Mouse (Mus musculus) cerebral cortex, adult 2 months (tissue): ENCODE data around the gene Schip1.

Experiments
- WGBS: fragments of 180-500 bp; shearing (Covaris S2); methylation state at CpG from one replicate; pipeline ENCODE4 v1.1.7; 2018; 5-methylcytosine and 5-hydroxymethylcytosine counted together

Gene Schip1

GRCm38 (mm10) chr3:68476336-68476735 lies 411.7 kb downstream of the Schip1 start:
- WGBS = 86% methylated on average over 7 of the region's 7 CpGs

- 78% methylated on average over 2 of the region's 2 CpGs for WGBS
These were observed 412.9 kb downstream of the Schip1 start for GRCm38 (mm10) chr3:68477478-68477877.

GRCm38 (mm10) chr3:68479266-68479665 lies 414.7 kb downstream of the Schip1 start:
- WGBS = 67% methylated on average over 6 of the region's 6 CpGs

GRCm38 (mm10) chr3:68483517-68483916 lies 418.9 kb downstream of the Schip1 start:
- WGBS = 96% methylated on average over 3 of the region's 3 CpGs

GRCm38 (mm10) chr3:68484021-68484420 lies 419.4 kb downstream of the Schip1 start:
- 86% methylated on average over 9 of the region's 9 CpGs for WGBS

- 84% methylated on average over 4 of the region's 4 CpGs for WGBS
These were observed 420.0 kb downstream of the Schip1 start for GRCm38 (mm10) chr3:68484561-68484960.

GRCm38 (mm10) chr3:68487621-68488020 lies 423.0 kb downstream of the Schip1 start:
- 70% methylated on average over 1 of the region's 1 CpGs for WGBS

- 83% methylated on average over 5 of the region's 5 CpGs for WGBS
These were observed 423.7 kb downstream of the Schip1 start for GRCm38 (mm10) chr3:68488316-68488715.

- WGBS = 73% methylated on average over 6 of the region's 6 CpGs
These were observed 426.9 kb downstream of the Schip1 start for GRCm38 (mm10) chr3:68491516-68491915.

GRCm38 (mm10) chr3:68492066-68492465 lies 427.5 kb downstream of the Schip1 start:
- 77% methylated on average over 1 of the region's 1 CpGs for WGBS

GRCm38 (mm10) chr3:68492513-68492912 lies 427.9 kb downstream of the Schip1 start:
- 55% methylated on average over 3 of the region's 3 CpGs for WGBS

- WGBS = 7% methylated on average over 12 of the region's 12 CpGs
These were observed 428.6 kb downstream of the Schip1 start for GRCm38 (mm10) chr3:68493170-68493585.

GRCm38 (mm10) chr3:68493586-68494295 lies 429.1 kb downstream of the Schip1 start:
- under 1% methylated on average over 62 of the region's 70 CpGs for WGBS

GRCm38 (mm10) chr3:68494296-68495095 lies 429.9 kb downstream of the Schip1 start:
- 0% methylated on average over 66 of the region's 68 CpGs for WGBS

GRCm38 (mm10) chr3:68495096-68495735 lies 430.6 kb downstream of the Schip1 start:
- under 1% methylated on average over 38 of the region's 38 CpGs for WGBS

GRCm38 (mm10) chr3:68495736-68496242 lies 431.2 kb downstream of the Schip1 start:
- WGBS = 10% methylated on average over 9 of the region's 9 CpGs

- 36% methylated on average over 6 of the region's 6 CpGs for WGBS
These were observed 431.9 kb downstream of the Schip1 start for GRCm38 (mm10) chr3:68496513-68496912.

GRCm38 (mm10) chr3:68499532-68500152 lies 435.0 kb downstream of the Schip1 start:
- 86% methylated on average over 6 of the region's 6 CpGs for WGBS

GRCm38 (mm10) chr3:68504838-68505237 lies 440.2 kb downstream of the Schip1 start:
- WGBS = 66% methylated on average over 3 of the region's 3 CpGs

- 69% methylated on average over 7 of the region's 7 CpGs for WGBS
These were observed 442.2 kb downstream of the Schip1 start for GRCm38 (mm10) chr3:68506769-68507318.

- 23% methylated on average over 6 of the region's 6 CpGs for WGBS
These were observed 444.0 kb downstream of the Schip1 start for GRCm38 (mm10) chr3:68508629-68509028.
